Mouse (Mus musculus) liver, embryonic 14.5 days (tissue): ENCODE results near the gene B4galt2. TPM values are rescaled to one million over a fixed set of nuclear protein-coding genes. Genes with fewer than 3 reads are reported as not detected.

ENCODE experiments used
- ATAC-seq: fragments of 200-750 bp; cut with Nextera tagmentation; 2 replicates; pipeline ENCODE4 v1.8.0; 2017; ENCODE audit warnings: moderate number of reproducible peaks, mild to moderate bottlenecking, moderate library complexity; ENCODE audit not compliant: insufficient read depth
- DNase-seq, 3 experiments: peaks; one replicate each; pipeline ENCODE4 v3.0.0-alpha.2; 2012 to 2013; ENCODE audit warnings: low read depth in 3 of 3, low spot score in 3 of 3
- H3K27ac ChIP-seq: fragments of 300-500 bp; sonication (generic); 2 replicates; pipeline ENCODE4 v1.5.1; 2014; ENCODE audit warnings: moderate library complexity, mild to moderate bottlenecking, control low read depth, inconsistent platforms
- H3K27me3 ChIP-seq: fragments of 300-500 bp; sonication (generic); 2 replicates; pipeline ENCODE4 v1.6.1; 2014; ENCODE audit warnings: mild to moderate bottlenecking, low read length, moderate library complexity; ENCODE audit not compliant: control insufficient read depth, insufficient read depth
- H3K36me3 ChIP-seq: fragments of 300-500 bp; sonication (generic); replicated peaks from 2 replicates; pipeline ENCODE4 v1.6.1; 2014; ENCODE audit warnings: low read depth; ENCODE audit not compliant: control insufficient read depth, insufficient read depth
- H3K4me1 ChIP-seq, 2 experiments: fragments of 200-500 bp in 1 of 2; fragments of 300-500 bp in 1 of 2; sonication (generic) in 1 of 2; replicated peaks; 2 replicates each; pipeline ENCODE4 v1.6.1; 2012 to 2014; ENCODE audit warnings: antibody characterized with exemption in 1 of 2, inconsistent platforms in 1 of 2, low read length in 1 of 2; ENCODE audit not compliant: control insufficient read depth in 2 of 2, insufficient read depth in 2 of 2
- H3K4me2 ChIP-seq: fragments of 300-500 bp; sonication (generic); 2 replicates; pipeline ENCODE4 v1.6.1; 2014; ENCODE audit warnings: low read depth, mild to moderate bottlenecking, control low read depth, moderate library complexity
- H3K4me3 ChIP-seq, 2 experiments: fragments of 200-500 bp in 1 of 2; fragments of 300-500 bp in 1 of 2; sonication (generic) in 1 of 2; 2 replicates each; pipeline ENCODE4 v1.5.1; 2012 to 2014; ENCODE audit warnings: low read depth in 2 of 2, low read length in 2 of 2, mild to moderate bottlenecking in 2 of 2, control low read depth in 1 of 2, inconsistent platforms in 1 of 2, moderate library complexity in 1 of 2; ENCODE audit not compliant: insufficient read depth in 1 of 2
- H3K9ac ChIP-seq: fragments of 300-500 bp; sonication (generic); replicated peaks from 2 replicates; pipeline ENCODE4 v1.6.1; 2014; ENCODE audit warnings: mild to moderate bottlenecking, control low read depth, moderate library complexity
- H3K9me3 ChIP-seq: fragments of 300-500 bp; sonication (generic); 2 replicates; pipeline ENCODE4 v1.6.1; 2016; ENCODE audit warnings: low read length, mixed read lengths; ENCODE audit not compliant: control insufficient read depth
- CTCF ChIP-seq: IDR thresholded peaks from 2 replicates; pipeline ENCODE4 v1.5.1; 2016; ENCODE audit warnings: antibody characterized with exemption, low read depth, control low read depth
- EP300 ChIP-seq: IDR thresholded peaks from 2 replicates; pipeline ENCODE4 v1.6.1; 2016; ENCODE audit warnings: antibody characterized with exemption, low read depth
- WGBS: fragments of 180-500 bp; shearing (Covaris S2); extraction: QIAGEN DNeasy Blood & Tissue Kit; methylation state at CpG from one replicate; pipeline ENCODE4 v1.1.7; 2014; ENCODE audit not compliant: insufficient replicate concordance; 5-methylcytosine and 5-hydroxymethylcytosine counted together
- polyA plus RNA-seq, 2 experiments: library from polyadenylated mRNA; depleted of rRNA in 1 of 2; stranded (reverse) in 1 of 2; unstranded in 1 of 2; fragments of >200 nt; fragmentation: Nextera tagmentation in 1 of 2; extraction: Ambion mirVana in 1 of 2; gene quantifications; 2 replicates each; pipeline versions ENCODE4 v1.2.1 to v1.2.3; 2012 to 2014

The B4galt2 gene
- polyA plus RNA-seq, 2 experiments, result 1.7 to 2.4 TPM

GRCm38 (mm10) chr4:117860570-117860969 is 22.7 kb downstream of the B4galt2 start:
- H3K27ac ChIP-seq, result no peak overlapping the region
- H3K27me3 ChIP-seq, result no peaks in the 10 kb centered on the region
- H3K9me3 ChIP-seq, result no peaks in the 10 kb centered on the region
- no peak overlapping the region for H3K4me2 ChIP-seq
- peaks cover 100% of the 10 kb centered on the region for H3K36me3 ChIP-seq
- no peak overlapping the region for H3K4me3 ChIP-seq
- H3K9ac ChIP-seq, result no peak overlapping the region
- no peaks in the 10 kb centered on the region for H3K4me1 ChIP-seq
- 85% methylated on average over 9 of the region's 9 CpGs for WGBS
- DNase-seq, result no peak
- TF ChIP-seq EP300 (no peak), CTCF (no peak)
- no peak for ATAC-seq

GRCm38 (mm10) chr4:117858794-117859193 is 24.5 kb downstream of the B4galt2 start:
- Histone ChIP-seq H3K4me2 (no peak overlapping the region), H3K9me3 (no peaks in the 10 kb centered on the region), H3K4me3 (no peak overlapping the region), H3K9ac (no peak overlapping the region), H3K27me3 (no peaks in the 10 kb centered on the region), H3K36me3 (peaks cover 100% of the 10 kb centered on the region), H3K4me1 (no peaks in the 10 kb centered on the region), H3K27ac (no peak overlapping the region)
- DNase-seq (no peak), ATAC-seq (peak; percentile 56)
- 78% methylated on average over 3 of the region's 3 CpGs for WGBS
- no peak for TF ChIP-seq EP300
- TF ChIP-seq CTCF, result peak; percentile 89

GRCm38 (mm10) chr4:117855146-117855545 is 28.1 kb downstream of the B4galt2 start:
- no peaks in the 10 kb centered on the region for H3K27me3 ChIP-seq
- ATAC-seq (no peak), DNase-seq (no peak)
- no peak overlapping the region for H3K4me3 ChIP-seq
- no peak overlapping the region for H3K4me2 ChIP-seq
- 84% methylated on average over 9 of the region's 9 CpGs for WGBS
- no peak for TF ChIP-seq CTCF
- no peak for TF ChIP-seq EP300
- no peak overlapping the region for H3K9ac ChIP-seq
- no peak overlapping the region for H3K27ac ChIP-seq
- peaks cover 0 to 4% of the 10 kb centered on the region in 2 experiments; a peak in 1 of 4 replicates for H3K4me1 ChIP-seq
- no peaks in the 10 kb centered on the region for H3K9me3 ChIP-seq
- peaks cover 96% of the 10 kb centered on the region for H3K36me3 ChIP-seq

GRCm38 (mm10) chr4:117852152-117852868 is 31.0 kb downstream of the B4galt2 start:
- peaks cover 0 to 4% of the 10 kb centered on the region in 2 experiments; a peak in 1 of 4 replicates for H3K4me1 ChIP-seq
- no peak overlapping the region for H3K27ac ChIP-seq
- no peak overlapping the region for H3K4me3 ChIP-seq
- peaks cover 94% of the 10 kb centered on the region for H3K36me3 ChIP-seq
- TF ChIP-seq CTCF (no peak), EP300 (no peak)
- H3K27me3 ChIP-seq, result no peaks in the 10 kb centered on the region
- no peaks in the 10 kb centered on the region for H3K9me3 ChIP-seq
- H3K4me2 ChIP-seq, result no peak overlapping the region
- no peak for ATAC-seq
- DNase-seq, result no peak
- WGBS, result 88% methylated on average over 10 of the region's 10 CpGs
- no peak overlapping the region for H3K9ac ChIP-seq

GRCm38 (mm10) chr4:117850871-117851270 is 32.4 kb downstream of the B4galt2 start:
- Histone ChIP-seq H3K27ac (no peak overlapping the region), H3K9ac (no peak overlapping the region), H3K27me3 (no peaks in the 10 kb centered on the region), H3K4me1 (peaks cover 0 to 4% of the 10 kb centered on the region in 2 experiments; a peak in 1 of 4 replicates), H3K9me3 (no peaks in the 10 kb centered on the region), H3K36me3 (peaks cover 93% of the 10 kb centered on the region), H3K4me2 (no peak overlapping the region), H3K4me3 (no peak overlapping the region)
- TF ChIP-seq EP300, result no peak
- TF ChIP-seq CTCF, result no peak
- 80% methylated on average over 7 of the region's 7 CpGs for WGBS
- ATAC-seq (no peak), DNase-seq (no peak)
